ENCODE assay signal across 8 mouse cellular contexts in the genomic region with DNA sequence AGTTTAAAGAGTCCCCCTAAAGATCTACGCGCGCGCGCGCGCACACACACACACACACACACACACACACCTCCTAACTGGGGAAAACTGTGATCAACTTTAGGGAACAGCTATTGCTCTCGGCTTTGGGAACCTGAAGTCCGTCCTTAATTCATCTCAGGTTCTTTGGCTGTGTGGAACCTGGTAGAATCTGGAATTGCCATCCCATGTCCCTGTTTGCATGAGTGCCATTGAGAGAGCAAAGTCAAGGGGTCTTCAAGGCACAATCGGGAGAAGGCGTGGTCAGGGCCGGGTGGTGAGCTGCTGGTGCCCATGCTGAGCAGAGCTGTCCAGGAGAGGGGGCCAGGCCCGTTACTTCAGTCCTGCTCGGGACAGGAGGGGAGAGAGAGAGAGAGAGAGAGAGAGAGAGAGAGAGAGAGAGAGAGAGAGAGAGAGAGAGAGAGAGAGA. TPM values are rescaled to one million over a fixed set of nuclear protein-coding genes. Genes with fewer than 3 reads are reported as not detected.
DNase-seq lines count a peak whose midpoint lies in the region; ATAC-seq lines count a peak whose summit lies in the region.

No protein-coding gene starts in this region.

- no peak for DNase-seq in lung, adult 18-20 months
- peak; percentile 42 for DNase-seq in brain, embryonic 18.5 days (ENCODE audit: low read depth, low spot score)
- peak; percentile 79 for DNase-seq in limb, embryonic 10.5 days (ENCODE audit: low spot score)
- DNase-seq in layer of hippocampus, adult 18-20 months (ENCODE audit: low spot score in 2 of 2) = no peak

- H3K4me1 ChIP-seq in lung, embryonic 15.5 days = peaks cover 25% of the 10 kb centered on the region
- H3K4me1 ChIP-seq in heart, embryonic 12.5 days (replicated peaks) = peaks cover 36% of the 10 kb centered on the region
- H3K4me1 ChIP-seq in limb, embryonic 10.5 days = peaks cover 30% of the 10 kb centered on the region
- peaks cover 23% of the 10 kb centered on the region for H3K4me1 ChIP-seq in midbrain, embryonic 16.5 days (ENCODE audit: control insufficient read depth, insufficient read depth, low read length)

- H3K4me3 ChIP-seq in lung, embryonic 15.5 days = peak overlapping the region; percentile 74
- peak overlapping the region; percentile 80 for H3K4me3 ChIP-seq in heart, embryonic 12.5 days
- peak overlapping the region; percentile 87 for H3K4me3 ChIP-seq in limb, embryonic 10.5 days
- H3K4me3 ChIP-seq in midbrain, embryonic 16.5 days (ENCODE audit: low read depth, low read length) = peak overlapping the region; percentile 62

- H3K36me3 ChIP-seq in lung, embryonic 15.5 days = 0 out of 2 replicates have a peak, but pooled peaks cover 7% of the 10 kb centered on the region
- H3K36me3 ChIP-seq in heart, embryonic 12.5 days = peaks cover 13% of the 10 kb centered on the region
- peaks cover 22% of the 10 kb centered on the region for H3K36me3 ChIP-seq in limb, embryonic 10.5 days
- H3K36me3 ChIP-seq in midbrain, embryonic 16.5 days (ENCODE audit: control insufficient read depth, insufficient read depth, low read length) = no peaks in the 10 kb centered on the region

- H3K9me3 ChIP-seq in lung, embryonic 15.5 days = no peaks in the 10 kb centered on the region
- H3K9me3 ChIP-seq in heart, embryonic 12.5 days (replicated peaks) = 0 out of 2 replicates have a peak, but pooled peaks cover 5% of the 10 kb centered on the region
- H3K9me3 ChIP-seq in limb, embryonic 10.5 days (replicated peaks) = no peaks in the 10 kb centered on the region
- H3K9me3 ChIP-seq in midbrain, embryonic 16.5 days (replicated peaks; ENCODE audit: control insufficient read depth, low read length, poor library complexity, severe bottlenecking) = no peaks in the 10 kb centered on the region

- peak overlapping the region; percentile 25; the same call in 1 of the 2 replicates for H3K9ac ChIP-seq in lung, embryonic 15.5 days
- peak overlapping the region; percentile 61 for H3K9ac ChIP-seq in heart, embryonic 12.5 days
- H3K9ac ChIP-seq in midbrain, embryonic 16.5 days (ENCODE audit: low read depth, low read length) = peak overlapping the region; percentile 56

- under 1% methylated on average over 14 of the region's 14 CpGs for WGBS in lung, embryonic 15.5 days
- under 1% methylated on average over 14 of the region's 14 CpGs for WGBS in heart, embryonic 12.5 days
- 4% methylated on average over 13 of the region's 14 CpGs for WGBS in limb, embryonic 10.5 days
- 2% methylated on average over 12 of the region's 14 CpGs for WGBS in midbrain, embryonic 16.5 days

- H3K4me2 ChIP-seq in lung, embryonic 15.5 days = peak overlapping the region; percentile 74
- H3K4me2 ChIP-seq in heart, embryonic 12.5 days = peak overlapping the region; percentile 96
- H3K4me2 ChIP-seq in midbrain, embryonic 16.5 days (ENCODE audit: low read length) = peak overlapping the region; percentile 60

- H3K27ac ChIP-seq in lung, embryonic 15.5 days = peak overlapping the region; percentile 58
- peak overlapping the region; percentile 89 for H3K27ac ChIP-seq in heart, embryonic 12.5 days (ENCODE audit: poor library complexity, severe bottlenecking)
- H3K27ac ChIP-seq in limb, embryonic 10.5 days = peak overlapping the region; percentile 99
- H3K27ac ChIP-seq in midbrain, embryonic 16.5 days (ENCODE audit: low read length) = peak overlapping the region; percentile 57; the same call in 1 of the 2 replicates

- H3K27me3 ChIP-seq in lung, embryonic 15.5 days = no peaks in the 10 kb centered on the region
- no peaks in the 10 kb centered on the region for H3K27me3 ChIP-seq in heart, embryonic 12.5 days (replicated peaks)
- H3K27me3 ChIP-seq in limb, embryonic 10.5 days (ENCODE audit: low read depth, poor library complexity, severe bottlenecking) = no peaks in the 10 kb centered on the region
- H3K27me3 ChIP-seq in midbrain, embryonic 16.5 days (ENCODE audit: control insufficient read depth, insufficient read depth, low read depth, low read length) = no peaks in the 10 kb centered on the region

- peak; percentile 83 for ATAC-seq in lung, embryonic 15.5 days (ENCODE audit: borderline replicate concordance, extremely low read depth, low FRiP score, low TSS enrichment)
- ATAC-seq in heart, embryonic 12.5 days (ENCODE audit: insufficient number of reproducible peaks, low FRiP score) = peak; percentile 72
- ATAC-seq in midbrain, embryonic 16.5 days = peak; percentile 83
- no peak for ATAC-seq in activated CD4-positive, CD25-positive, alpha-beta regulatory T cell, adult 4 months

RNA-seq across cellular contexts. Expression of gene Cand2, which starts 0.3 kb away (rescaled TPM):
- polyA plus RNA-seq in lung, embryonic 15.5 days (2015; fragmentation: Nextera tagmentation; extraction: Ambion mirVana) = 32.0 and 32.1 TPM in 2 replicates
- 71.6 and 73.7 TPM in 2 replicates for polyA plus RNA-seq in heart, embryonic 12.5 days (2016; fragmentation: Nextera tagmentation; extraction: Ambion mirVana)
- polyA plus RNA-seq in limb, embryonic 10.5 days (2016; fragmentation: Nextera tagmentation; extraction: Ambion mirVana) = 73.1 and 88.1 TPM in 2 replicates
- polyA plus RNA-seq in midbrain, embryonic 16.5 days (2015; fragmentation: Nextera tagmentation; extraction: Ambion mirVana) = 9.8 and 10.3 TPM in 2 replicates
- polyA plus RNA-seq in activated CD4-positive, CD25-positive, alpha-beta regulatory T cell, adult 4 months (2017; shearing (Covaris generic)) = 1 to 10 TPM; 2.3 to 3.3 TPM
- 1 to 10 TPM; 2.7 to 2.8 TPM for total RNA-seq in layer of hippocampus, adult 18-20 months (2021)

RNA-seq across cellular contexts. Expression of gene Tmem40, which starts 11.8 kb away (rescaled TPM):
- 2.6 and 3.1 TPM in 2 replicates for polyA plus RNA-seq in lung, embryonic 15.5 days (2015; fragmentation: Nextera tagmentation; extraction: Ambion mirVana)
- 2.6 and 3.2 TPM in 2 replicates for polyA plus RNA-seq in heart, embryonic 12.5 days (2016; fragmentation: Nextera tagmentation; extraction: Ambion mirVana)
- polyA plus RNA-seq in limb, embryonic 10.5 days (2016; fragmentation: Nextera tagmentation; extraction: Ambion mirVana) = 0.95 and 1.8 TPM in 2 replicates
- polyA plus RNA-seq in midbrain, embryonic 16.5 days (2015; fragmentation: Nextera tagmentation; extraction: Ambion mirVana) = 0.85 and 1.3 TPM in 2 replicates
- not detected for polyA plus RNA-seq in activated CD4-positive, CD25-positive, alpha-beta regulatory T cell, adult 4 months (2017; shearing (Covaris generic))
- total RNA-seq in layer of hippocampus, adult 18-20 months (2021) = under 1 TPM in 1 of 2 experiments, not detected in 1; 0.52 TPM

RNA-seq across cellular contexts. Expression of gene Rpl32, which starts 34.6 kb away (rescaled TPM):
- polyA plus RNA-seq in lung, embryonic 15.5 days (2015; fragmentation: Nextera tagmentation; extraction: Ambion mirVana) = 2,081 and 2,182 TPM in 2 replicates
- 1,366 and 1,429 TPM in 2 replicates for polyA plus RNA-seq in heart, embryonic 12.5 days (2016; fragmentation: Nextera tagmentation; extraction: Ambion mirVana)
- polyA plus RNA-seq in limb, embryonic 10.5 days (2016; fragmentation: Nextera tagmentation; extraction: Ambion mirVana) = 1,689 and 1,952 TPM in 2 replicates
- polyA plus RNA-seq in midbrain, embryonic 16.5 days (2015; fragmentation: Nextera tagmentation; extraction: Ambion mirVana) = 855 and 922 TPM in 2 replicates
- 1,000 to 10,000 TPM; 7,828 to 8,360 TPM for polyA plus RNA-seq in activated CD4-positive, CD25-positive, alpha-beta regulatory T cell, adult 4 months (2017; shearing (Covaris generic))
- 100 to 1,000 TPM; 497 to 528 TPM for total RNA-seq in layer of hippocampus, adult 18-20 months (2021)

Comparison
In these comparisons a context has a peak if more than half of its experiments do, and no peak if none do; other contexts are left out.
1. DNase-seq: peak in brain, embryonic 18.5 days (single experiment) and limb, embryonic 10.5 days (single experiment); none in lung, adult 18-20 months (0 of 2) and layer of hippocampus, adult 18-20 months (0 of 2).
2. Peak in every context shown above with its lines, with median percentiles within 50 percentile points of each other: H3K27ac ChIP-seq, H3K4me2 ChIP-seq, H3K4me3 ChIP-seq and H3K9ac ChIP-seq.